Mouse (Mus musculus): Measurements from ENCODE around the gene Ephb2.

DNA sequence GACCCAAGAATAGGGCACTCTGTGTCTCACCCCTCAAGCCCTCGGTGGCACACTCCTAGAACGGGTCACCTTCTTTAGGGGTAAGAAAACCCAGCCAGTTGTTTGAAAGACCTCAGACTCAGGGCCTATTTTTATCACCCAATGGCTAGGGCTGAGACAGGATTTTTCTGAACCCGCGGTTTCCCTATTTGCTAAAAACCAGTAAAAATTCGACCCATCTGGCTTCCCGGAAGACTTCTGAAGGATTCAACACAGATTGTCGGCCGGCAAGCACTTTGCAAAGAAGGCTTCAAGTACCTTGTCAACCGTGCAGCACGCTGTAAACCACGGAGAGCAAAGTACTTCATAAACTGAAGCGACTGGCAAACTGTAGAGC is 1.4 kb downstream of the Ephb2 start:
- TF ChIP-seq CHD2 (IDR thresholded peaks at IDR 0.05; ENCODE audit: low read depth, low read length): no peak
- TF ChIP-seq ZC3H11A (IDR thresholded peaks at IDR 0.05; ENCODE audit: borderline replicate concordance, low read depth, low read length): no peak
- TF ChIP-seq ZNF384 (IDR thresholded peaks at IDR 0.05; ENCODE audit: low read depth, low read length): no peak

Data from ES-E14 (cell line).